Mouse (Mus musculus): ENCODE measurements around the gene Rbm48. TPM values are rescaled to one million over a fixed set of nuclear protein-coding genes. Genes with fewer than 3 reads are reported as not detected.
A peak's percentile ranks its signal among the peaks of the same experiment; 100 is the strongest.

Gene Rbm48
- total RNA-seq, 2 experiments from 2014 or later: 3.4 to 10.3 TPM

- no peak for ATAC-seq (replicated peaks; ENCODE audit: low FRiP score, poor library complexity, severe bottlenecking)
Observed at GRCm38 (mm10) chr5:3571266-3571665, 25.1 kb downstream of the Rbm48 start, which contains the start of gene 1700109H08Rik. Gene 1700109H08Rik, plus strand, starts transcription at chr5:3571566.

GRCm38 (mm10) chr5:3554198-3554597, 42.2 kb downstream of the Rbm48 start:
- no peak for ATAC-seq (replicated peaks; ENCODE audit: low FRiP score, poor library complexity, severe bottlenecking)

GRCm38 (mm10) chr5:3551481-3551880, 44.9 kb downstream of the Rbm48 start:
- ATAC-seq (replicated peaks; ENCODE audit: low FRiP score, poor library complexity, severe bottlenecking): no peak

- ATAC-seq (replicated peaks; ENCODE audit: low FRiP score, poor library complexity, severe bottlenecking): no peak
Observed at GRCm38 (mm10) chr5:3546226-3546625, 50.2 kb downstream of the Rbm48 start.

- 0 out of 2 replicates have a peak, but pooled peaks have one; percentile 13 for ATAC-seq (replicated peaks; ENCODE audit: low FRiP score, poor library complexity, severe bottlenecking)
Observed at GRCm38 (mm10) chr5:3544480-3544769, 52.0 kb downstream of the Rbm48 start.

GRCm38 (mm10) chr5:3543629-3544479, 52.5 kb downstream of the Rbm48 start, which contains the start of gene Fam133b:
Gene Fam133b, plus strand, starts transcription at chr5:3543833.
- ATAC-seq (replicated peaks; ENCODE audit: low FRiP score, poor library complexity, severe bottlenecking): peak; percentile 94

- ATAC-seq (replicated peaks; ENCODE audit: low FRiP score, poor library complexity, severe bottlenecking): no peak
Observed at GRCm38 (mm10) chr5:3541871-3542270, 54.5 kb downstream of the Rbm48 start.

- no peak for ATAC-seq (replicated peaks; ENCODE audit: low FRiP score, poor library complexity, severe bottlenecking)
Observed at GRCm38 (mm10) chr5:3538505-3539472, 57.6 kb downstream of the Rbm48 start.

GRCm38 (mm10) chr5:3536592-3537212, 59.7 kb downstream of the Rbm48 start:
- no peak for ATAC-seq (replicated peaks; ENCODE audit: low FRiP score, poor library complexity, severe bottlenecking)

Other genes starting within 250 kb of the Rbm48 start
- 57.0 and 58.4 TPM in 2 replicates for gene Fam133b, start 52.8 kb downstream of the Rbm48 start, total RNA-seq (2015; ENCODE audit: low replicate concordance)
- 102 and 153 TPM in 2 replicates for gene Fam133b, start 52.8 kb downstream of the Rbm48 start, total RNA-seq (2017; ENCODE audit: low replicate concordance)
- gene 1700109H08Rik, start 25.0 kb downstream of the Rbm48 start, total RNA-seq (2015; ENCODE audit: low replicate concordance): 32.4 and 38.6 TPM in 2 replicates
- gene 1700109H08Rik, start 25.0 kb downstream of the Rbm48 start, total RNA-seq (2017; ENCODE audit: low replicate concordance): 6.7 and 30.4 TPM in 2 replicates
- gene Pex1, start 519 bp downstream of the Rbm48 start, total RNA-seq (2015; ENCODE audit: low replicate concordance): 0.36 and 4.6 TPM in 2 replicates
- 0.23 and 9.2 TPM in 2 replicates for gene Pex1, start 519 bp downstream of the Rbm48 start, total RNA-seq (2017; ENCODE audit: low replicate concordance)
- gene Tmbim7, start 54.6 kb upstream of the Rbm48 start, total RNA-seq (2015; ENCODE audit: low replicate concordance): not detected in 2 replicates
- gene Tmbim7, start 54.6 kb upstream of the Rbm48 start, total RNA-seq (2017; ENCODE audit: low replicate concordance): not detected in 2 replicates
- 67.4 and 171 TPM in 2 replicates for gene Gatad1, start 60.6 kb upstream of the Rbm48 start, total RNA-seq (2015; ENCODE audit: low replicate concordance)
- 86.9 and 115 TPM in 2 replicates for gene Gatad1, start 60.6 kb upstream of the Rbm48 start, total RNA-seq (2017; ENCODE audit: low replicate concordance)
- gene Ankib1, start 206.3 kb upstream of the Rbm48 start, total RNA-seq (2015; ENCODE audit: low replicate concordance): 10.1 and 19.8 TPM in 2 replicates
- gene Ankib1, start 206.3 kb upstream of the Rbm48 start, total RNA-seq (2017; ENCODE audit: low replicate concordance): 21.3 and 27.0 TPM in 2 replicates
- 67.0 and 88.9 TPM in 2 replicates for gene Krit1, start 206.6 kb upstream of the Rbm48 start, total RNA-seq (2015; ENCODE audit: low replicate concordance)
- gene Krit1, start 206.6 kb upstream of the Rbm48 start, total RNA-seq (2017; ENCODE audit: low replicate concordance): 105 and 111 TPM in 2 replicates
- gene Lrrd1, start 248.6 kb upstream of the Rbm48 start, total RNA-seq (2015; ENCODE audit: low replicate concordance): not detected in 2 replicates
- gene Lrrd1, start 248.6 kb upstream of the Rbm48 start, total RNA-seq (2017; ENCODE audit: low replicate concordance): not detected in 2 replicates

All from erythroid progenitor cell, adult 5-6 weeks (primary cell).